ENCODE assay signal across 8 mouse cellular contexts in genomic region chr8:108896468-108897346, GRCm38 (mm10).
DNase-seq lines count a peak whose midpoint lies in the region; ATAC-seq and TF ChIP-seq lines count a peak whose summit lies in the region.

No protein-coding gene starts in this region.

- no peak for TF ChIP-seq CTCF in cerebellum, adult 2 months (IDR thresholded peaks at IDR 0.05; ENCODE audit: borderline replicate concordance, insufficient read depth, low read depth, low read length)

- WGBS in cerebellum, adult 2 months, result 19% methylated on average over 18 of the region's 18 CpGs
- WGBS in hindbrain, embryonic 16.5 days, result 25% methylated on average over 18 of the region's 18 CpGs
- 35% methylated on average over 18 of the region's 18 CpGs for WGBS in stomach, embryonic 15.5 days

- ATAC-seq in hindbrain, embryonic 16.5 days, result peak; percentile 48
- peak; percentile 77 for ATAC-seq in megakaryocyte-erythroid progenitor cell, adult 5-6 weeks (replicated peaks; ENCODE audit: low FRiP score, low TSS enrichment, poor library complexity, severe bottlenecking)
- ATAC-seq in stomach, embryonic 15.5 days (ENCODE audit: insufficient read depth, low FRiP score, low read depth), result no peak; the same call in 1 of the 2 replicates

- peak; percentile 97 for DNase-seq in NIH3T3 (ENCODE audit: low read depth)
- peak; percentile 76 to 80 for DNase-seq in cerebellum, adult 2 months
- peak; percentile 82 for DNase-seq in gastrocnemius, postnatal 10 days
- DNase-seq in layer of hippocampus, postnatal 36 days, result peak; percentile 55 to 67
- no peak for DNase-seq in B cell, adult 2 months

- H3K9me3 ChIP-seq in hindbrain, embryonic 16.5 days (ENCODE audit: control insufficient read depth, low read length), result no peaks in the 10 kb centered on the region
- no peaks in the 10 kb centered on the region for H3K9me3 ChIP-seq in stomach, embryonic 15.5 days

- H3K36me3 ChIP-seq in hindbrain, embryonic 16.5 days (ENCODE audit: control insufficient read depth, insufficient read depth, low read length), result no peaks in the 10 kb centered on the region
- no peaks in the 10 kb centered on the region for H3K36me3 ChIP-seq in stomach, embryonic 15.5 days

- no peak for TF ChIP-seq POLR2A in cerebellum, adult 2 months (IDR thresholded peaks at IDR 0.05; ENCODE audit: borderline replicate concordance, insufficient read depth, low read length)

- no peaks in the 10 kb centered on the region; the same call in 1 of the 2 replicates for H3K27me3 ChIP-seq in cerebellum, adult 2 months (ENCODE audit: control insufficient read depth, insufficient read depth, low read length)
- no peaks in the 10 kb centered on the region for H3K27me3 ChIP-seq in hindbrain, embryonic 16.5 days (replicated peaks; ENCODE audit: control insufficient read depth, insufficient read depth, low read length)
- no peaks in the 10 kb centered on the region for H3K27me3 ChIP-seq in stomach, embryonic 15.5 days (replicated peaks)

- H3K27ac ChIP-seq in cerebellum, adult 2 months (ENCODE audit: insufficient read depth, low read length), result no peak overlapping the region
- peak overlapping the region; percentile 63 for H3K27ac ChIP-seq in hindbrain, embryonic 16.5 days (ENCODE audit: low read depth, low read length)
- H3K27ac ChIP-seq in stomach, embryonic 15.5 days, result peak overlapping the region; percentile 90

- peak overlapping the region; percentile 22; the same call in 1 of the 2 replicates for H3K9ac ChIP-seq in hindbrain, embryonic 16.5 days (ENCODE audit: low read depth, low read length)
- H3K9ac ChIP-seq in stomach, embryonic 15.5 days, result no peak overlapping the region

- H3K4me1 ChIP-seq in cerebellum, adult 2 months (ENCODE audit: control insufficient read depth, insufficient read depth, low read length), result peaks cover 5% of the 10 kb centered on the region
- peaks cover 39% of the 10 kb centered on the region for H3K4me1 ChIP-seq in hindbrain, embryonic 16.5 days (ENCODE audit: control insufficient read depth, insufficient read depth, low read depth, low read length)
- peaks cover 49% of the 10 kb centered on the region for H3K4me1 ChIP-seq in stomach, embryonic 15.5 days

- H3K4me3 ChIP-seq in cerebellum, adult 2 months (replicated peaks; ENCODE audit: insufficient read depth, low read depth, low read length), result no peak overlapping the region
- no peak overlapping the region for H3K4me3 ChIP-seq in hindbrain, embryonic 16.5 days (ENCODE audit: low read length)
- H3K4me3 ChIP-seq in stomach, embryonic 15.5 days (replicated peaks), result no peak overlapping the region

- peak overlapping the region; percentile 30; the same call in 1 of the 2 replicates for H3K4me2 ChIP-seq in hindbrain, embryonic 16.5 days (ENCODE audit: low read length)
- H3K4me2 ChIP-seq in stomach, embryonic 15.5 days, result no peak overlapping the region; the same call in 1 of the 2 replicates

Comparison
In these comparisons a context has a peak if more than half of its experiments do, and no peak if none do; other contexts are left out.
1. DNase-seq: peak in NIH3T3 (single experiment), cerebellum, adult 2 months (2 of 2), gastrocnemius, postnatal 10 days (single experiment) and layer of hippocampus, postnatal 36 days (2 of 2); none in B cell, adult 2 months (0 of 2).